Mouse (Mus musculus) forebrain, embryonic 14.5 days (tissue): ENCODE results near the gene Hacd4. TPM values are rescaled to one million over a fixed set of nuclear protein-coding genes. Genes with fewer than 3 reads are reported as not detected.

Experiments used
- polyA plus RNA-seq: library from polyadenylated mRNA; unstranded; fragments of >200 nt; fragmentation: Nextera tagmentation; extraction: Ambion mirVana; gene quantifications from 2 replicates; pipeline ENCODE4 v1.2.1, GENCODE M21; 2014

Gene Hacd4
- polyA plus RNA-seq, 1 experiment from 2014 or later, result 3.6 TPM

Other genes with a start within 250 kb of the Hacd4 start
- not detected in 2 replicates for gene Ifnb1, start 83.8 kb upstream of the Hacd4 start, polyA plus RNA-seq
- not detected in 2 replicates for gene Ifna15, start 119.3 kb upstream of the Hacd4 start, polyA plus RNA-seq
- not detected in 2 replicates for gene Ifna14, start 132.9 kb upstream of the Hacd4 start, polyA plus RNA-seq
- gene Ifna9, start 153.5 kb upstream of the Hacd4 start, polyA plus RNA-seq, result not detected in 2 replicates
- not detected in 2 replicates for gene Ifna12, start 164.4 kb upstream of the Hacd4 start, polyA plus RNA-seq
- gene C87499, start 195.5 kb upstream of the Hacd4 start, polyA plus RNA-seq, result not detected in 2 replicates
- gene Ifna13, start 205.5 kb upstream of the Hacd4 start, polyA plus RNA-seq, result not detected in 2 replicates
- gene Ifna16, start 238.0 kb upstream of the Hacd4 start, polyA plus RNA-seq, result not detected in 2 replicates
- gene Ifna2, start 245.0 kb upstream of the Hacd4 start, polyA plus RNA-seq, result not detected in 2 replicates